Mouse (Mus musculus) T-helper 2 cell (primary cell): ENCODE data around the gene Ncoa3.

Source experiments
- in situ Hi-C: fragments of 300-600 bp; cut with MboI, MseI; formaldehyde crosslinking; loops from one replicate; pipeline ENCODE4 v1.15.1; 2025; ENCODE audit warnings: high pct_unique_total_duplicates

Gene Ncoa3

GRCm38 (mm10) chr2:166002429-166002828 is 10.0 kb downstream of the Ncoa3 start:
- in situ Hi-C loops, result no loop called here

GRCm38 (mm10) chr2:166003004-166003403 is 10.6 kb downstream of the Ncoa3 start:
- in situ Hi-C loops, result no loop called here

GRCm38 (mm10) chr2:166007046-166007445 is 14.6 kb downstream of the Ncoa3 start:
- in situ Hi-C loops, result no loop called here

- in situ Hi-C loops, result no loop called here
Observed at GRCm38 (mm10) chr2:166008558-166009392, 16.3 kb downstream of the Ncoa3 start.

GRCm38 (mm10) chr2:166009393-166009947 is 17.0 kb downstream of the Ncoa3 start:
- in situ Hi-C loops, result no loop called here

GRCm38 (mm10) chr2:166010321-166010720 is 17.9 kb downstream of the Ncoa3 start:
- in situ Hi-C loops, result no loop called here

GRCm38 (mm10) chr2:166011422-166011821 is 19.0 kb downstream of the Ncoa3 start:
- in situ Hi-C loops, result no loop called here

GRCm38 (mm10) chr2:166012145-166012544 is 19.7 kb downstream of the Ncoa3 start:
- in situ Hi-C loops, result no loop called here

- in situ Hi-C loops, result no loop called here
Observed at GRCm38 (mm10) chr2:166018769-166019168, 26.3 kb downstream of the Ncoa3 start.

GRCm38 (mm10) chr2:166020026-166020425 is 27.6 kb downstream of the Ncoa3 start:
- in situ Hi-C loops, result no loop called here

GRCm38 (mm10) chr2:166021073-166021610 is 28.7 kb downstream of the Ncoa3 start:
- in situ Hi-C loops, result no loop called here

- in situ Hi-C loops, result no loop called here
Observed at GRCm38 (mm10) chr2:166021642-166022041, 29.2 kb downstream of the Ncoa3 start.

GRCm38 (mm10) chr2:166022327-166022726 is 29.9 kb downstream of the Ncoa3 start:
- in situ Hi-C loops, result no loop called here

- in situ Hi-C loops, result no loop called here
Observed at GRCm38 (mm10) chr2:166024079-166024478, 31.6 kb downstream of the Ncoa3 start.

GRCm38 (mm10) chr2:166024621-166025020 is 32.2 kb downstream of the Ncoa3 start:
- in situ Hi-C loops, result no loop called here

GRCm38 (mm10) chr2:166025943-166026342 is 33.5 kb downstream of the Ncoa3 start:
- in situ Hi-C loops, result no loop called here

GRCm38 (mm10) chr2:166027834-166028233 is 35.4 kb downstream of the Ncoa3 start:
- in situ Hi-C loops, result no loop called here

- in situ Hi-C loops, result no loop called here
Observed at GRCm38 (mm10) chr2:166029232-166029631, 36.8 kb downstream of the Ncoa3 start.

- in situ Hi-C loops, result no loop called here
Observed at GRCm38 (mm10) chr2:166030256-166030995, 38.0 kb downstream of the Ncoa3 start.

GRCm38 (mm10) chr2:166031120-166031929 is 38.9 kb downstream of the Ncoa3 start:
- in situ Hi-C loops, result no loop called here

GRCm38 (mm10) chr2:166032628-166033027 is 40.2 kb downstream of the Ncoa3 start:
- in situ Hi-C loops, result no loop called here
